Mouse (Mus musculus) heart, embryonic 12.5 days (tissue): ENCODE results near the gene Tmem175. TPM values are rescaled to one million over a fixed set of nuclear protein-coding genes. Genes with fewer than 3 reads are reported as not detected.

Experiments
- ATAC-seq: fragments of 200-750 bp; cut with Nextera tagmentation; 2 replicates; pipeline ENCODE4 v1.8.0; 2017; ENCODE audit warnings: moderate TSS enrichment, moderate library complexity; ENCODE audit not compliant: insufficient number of reproducible peaks, low FRiP score
- H3K27ac ChIP-seq: fragments of 300-500 bp; sonication (generic); 2 replicates; pipeline ENCODE4 v1.5.1; 2016; ENCODE audit warnings: mild to moderate bottlenecking, moderate library complexity; ENCODE audit not compliant: poor library complexity, severe bottlenecking
- H3K27me3 ChIP-seq: fragments of 300-500 bp; sonication (generic); replicated peaks from 2 replicates; pipeline ENCODE4 v1.6.1; 2016; ENCODE audit warnings: mild to moderate bottlenecking, moderate library complexity
- H3K36me3 ChIP-seq: fragments of 300-500 bp; sonication (generic); 2 replicates; pipeline ENCODE4 v1.6.1; 2016; ENCODE audit warnings: mild to moderate bottlenecking, moderate library complexity
- H3K4me1 ChIP-seq: fragments of 300-500 bp; sonication (generic); replicated peaks from 2 replicates; pipeline ENCODE4 v1.6.1; 2016; ENCODE audit warnings: mild to moderate bottlenecking
- H3K4me2 ChIP-seq: fragments of 300-500 bp; sonication (generic); 2 replicates; pipeline ENCODE4 v1.6.1; 2016; ENCODE audit warnings: mild to moderate bottlenecking, moderate library complexity
- H3K4me3 ChIP-seq: fragments of 300-500 bp; sonication (generic); 2 replicates; pipeline ENCODE4 v1.5.1; 2016; ENCODE audit warnings: mild to moderate bottlenecking
- H3K9ac ChIP-seq: fragments of 300-500 bp; sonication (generic); 2 replicates; pipeline ENCODE4 v1.6.1; 2016; ENCODE audit warnings: mild to moderate bottlenecking, moderate library complexity
- H3K9me3 ChIP-seq: fragments of 300-500 bp; sonication (generic); replicated peaks from 2 replicates; pipeline ENCODE4 v1.6.1; 2016; ENCODE audit warnings: mild to moderate bottlenecking, moderate library complexity
- WGBS: fragments of 180-500 bp; shearing (Covaris S2); methylation state at CpG from one replicate; pipeline ENCODE4 v1.1.7; 2016; 5-methylcytosine and 5-hydroxymethylcytosine counted together
- polyA plus RNA-seq: library from polyadenylated mRNA; unstranded; fragments of >200 nt; fragmentation: Nextera tagmentation; extraction: Ambion mirVana; gene quantifications from 2 replicates; pipeline ENCODE4 v1.2.1, GENCODE M21; 2016

Tmem175 gene
- polyA plus RNA-seq, 1 experiment from 2014 or later = 18.6 TPM

- 86% methylated on average over 6 of the region's 6 CpGs for WGBS
- no peak overlapping the region for H3K4me2 ChIP-seq
- H3K9me3 ChIP-seq = no peaks in the 10 kb centered on the region
- H3K4me3 ChIP-seq = no peak overlapping the region
- no peak for ATAC-seq
- no peaks in the 10 kb centered on the region for H3K27me3 ChIP-seq
- no peak overlapping the region for H3K9ac ChIP-seq
- 0 out of 2 replicates have a peak, but pooled peaks cover 2% of the 10 kb centered on the region for H3K36me3 ChIP-seq
- H3K27ac ChIP-seq = no peak overlapping the region
- peaks cover 18% of the 10 kb centered on the region for H3K4me1 ChIP-seq
Observed at GRCm38 (mm10) chr5:108680871-108681270, 51.3 kb downstream of the Tmem175 start.

- no peaks in the 10 kb centered on the region for H3K27me3 ChIP-seq
- H3K27ac ChIP-seq = no peak overlapping the region
- H3K9me3 ChIP-seq = no peaks in the 10 kb centered on the region
- H3K9ac ChIP-seq = no peak overlapping the region
- no peak overlapping the region for H3K4me2 ChIP-seq
- 75% methylated on average over 5 of the region's 5 CpGs for WGBS
- H3K36me3 ChIP-seq = no peaks in the 10 kb centered on the region
- no peak overlapping the region for H3K4me3 ChIP-seq
- H3K4me1 ChIP-seq = peaks cover 21% of the 10 kb centered on the region
- no peak for ATAC-seq
Observed at GRCm38 (mm10) chr5:108689091-108689490, 59.5 kb downstream of the Tmem175 start.

GRCm38 (mm10) chr5:108691152-108691551, 61.6 kb downstream of the Tmem175 start:
- H3K27me3 ChIP-seq = no peaks in the 10 kb centered on the region
- H3K9ac ChIP-seq = no peak overlapping the region
- H3K4me3 ChIP-seq = no peak overlapping the region
- H3K27ac ChIP-seq = no peak overlapping the region
- H3K36me3 ChIP-seq = no peaks in the 10 kb centered on the region; the same call in 1 of the 2 replicates
- peaks cover 35% of the 10 kb centered on the region for H3K4me1 ChIP-seq
- H3K4me2 ChIP-seq = no peak overlapping the region
- no peak for ATAC-seq
- 70% methylated on average over 4 of the region's 4 CpGs for WGBS
- H3K9me3 ChIP-seq = no peaks in the 10 kb centered on the region

- Histone ChIP-seq H3K9me3 (no peaks in the 10 kb centered on the region), H3K9ac (peak within 1 kb of the TSS; percentile 79), H3K4me2 (peak within 1 kb of the TSS; percentile 78), H3K4me1 (peaks cover 44% of the 10 kb centered on the region), H3K4me3 (peak within 1 kb of the TSS; percentile 96), H3K27ac (no peak within 1 kb of the TSS), H3K36me3 (no peaks in the 10 kb centered on the region; the same call in 1 of the 2 replicates), H3K27me3 (no peaks in the 10 kb centered on the region)
- ATAC-seq = no peak
- 4% methylated on average over 16 of the region's 18 CpGs for WGBS
Observed at GRCm38 (mm10) chr5:108692271-108692670, 62.7 kb downstream of the Tmem175 start, which contains the start of gene Fgfrl1. Gene Fgfrl1, plus strand, starts transcription at chr5:108692382.

GRCm38 (mm10) chr5:108693872-108694288, 64.3 kb downstream of the Tmem175 start:
- H3K9me3 ChIP-seq = no peaks in the 10 kb centered on the region
- H3K27ac ChIP-seq = peak overlapping the region; percentile 69; the same call in 1 of the 2 replicates
- peak overlapping the region; percentile 78 for H3K4me2 ChIP-seq
- no peaks in the 10 kb centered on the region for H3K27me3 ChIP-seq
- WGBS = under 1% methylated on average over 32 of the region's 43 CpGs
- H3K9ac ChIP-seq = peak overlapping the region; percentile 96
- peak overlapping the region; percentile 96 for H3K4me3 ChIP-seq
- peak; percentile 95 for ATAC-seq
- H3K36me3 ChIP-seq = no peaks in the 10 kb centered on the region; the same call in 1 of the 2 replicates
- H3K4me1 ChIP-seq = peaks cover 60% of the 10 kb centered on the region

GRCm38 (mm10) chr5:108694352-108695261, 65.0 kb downstream of the Tmem175 start:
- peak overlapping the region; percentile 69 for H3K27ac ChIP-seq
- H3K9ac ChIP-seq = peak overlapping the region; percentile 96
- no peaks in the 10 kb centered on the region for H3K9me3 ChIP-seq
- ATAC-seq = peak; percentile 76
- peaks cover 67% of the 10 kb centered on the region for H3K4me1 ChIP-seq
- no peaks in the 10 kb centered on the region; the same call in 1 of the 2 replicates for H3K36me3 ChIP-seq
- peak overlapping the region; percentile 78 for H3K4me2 ChIP-seq
- H3K27me3 ChIP-seq = no peaks in the 10 kb centered on the region
- WGBS = under 1% methylated on average over 87 of the region's 99 CpGs
- H3K4me3 ChIP-seq = peak overlapping the region; percentile 96

- Histone ChIP-seq H3K9me3 (no peaks in the 10 kb centered on the region), H3K27ac (no peak overlapping the region), H3K4me3 (peak overlapping the region; percentile 96), H3K4me1 (peaks cover 79% of the 10 kb centered on the region), H3K36me3 (no peaks in the 10 kb centered on the region; the same call in 1 of the 2 replicates), H3K9ac (no peak overlapping the region; the same call in 1 of the 2 replicates), H3K4me2 (peak overlapping the region; percentile 78), H3K27me3 (no peaks in the 10 kb centered on the region)
- ATAC-seq = no peak
- WGBS = 89% methylated on average over 11 of the region's 12 CpGs
Observed at GRCm38 (mm10) chr5:108695861-108696260, 66.3 kb downstream of the Tmem175 start.

- Histone ChIP-seq H3K4me3 (no peak overlapping the region), H3K27me3 (no peaks in the 10 kb centered on the region), H3K27ac (peak overlapping the region; percentile 26; the same call in 1 of the 2 replicates), H3K9me3 (no peaks in the 10 kb centered on the region), H3K4me2 (peak overlapping the region; percentile 78), H3K4me1 (peaks cover 83% of the 10 kb centered on the region), H3K36me3 (no peaks in the 10 kb centered on the region; the same call in 1 of the 2 replicates), H3K9ac (no peak overlapping the region)
- 85% methylated on average over 3 of the region's 3 CpGs for WGBS
- no peak for ATAC-seq
Observed at GRCm38 (mm10) chr5:108696542-108696941, 67.0 kb downstream of the Tmem175 start.

GRCm38 (mm10) chr5:108697341-108697753, 67.8 kb downstream of the Tmem175 start:
- 60% methylated on average over 4 of the region's 4 CpGs for WGBS
- Histone ChIP-seq H3K4me1 (peaks cover 81% of the 10 kb centered on the region), H3K4me2 (peak overlapping the region; percentile 12), H3K36me3 (no peaks in the 10 kb centered on the region; the same call in 1 of the 2 replicates), H3K9me3 (no peaks in the 10 kb centered on the region), H3K27me3 (no peaks in the 10 kb centered on the region), H3K4me3 (no peak overlapping the region), H3K27ac (peak overlapping the region; percentile 26), H3K9ac (peak overlapping the region; percentile 36)
- ATAC-seq = no peak
